Mouse (Mus musculus): ENCODE results near the gene Alg12. TPM values are rescaled to one million over a fixed set of nuclear protein-coding genes. Genes with fewer than 3 reads are reported as not detected.

Gene Alg12
- polyA plus RNA-seq (2016; fragmentation: Nextera tagmentation; extraction: Ambion mirVana), result 10.2 and 12.2 TPM in 2 replicates

- Histone ChIP-seq H3K9me3 (no peaks in the 10 kb centered on the region), H3K27ac (peak within 1 kb of the TSS; percentile 61; the same call in 1 of the 2 replicates), H3K27me3 (no peaks in the 10 kb centered on the region), H3K4me3 (peak within 1 kb of the TSS; percentile 93), H3K4me1 (peaks cover 18% of the 10 kb centered on the region), H3K4me2 (replicated peaks) (peak within 1 kb of the TSS; percentile 91), H3K9ac (peak within 1 kb of the TSS; percentile 85), H3K36me3 (peaks cover 47% of the 10 kb centered on the region)
- ATAC-seq (ENCODE audit: insufficient number of reproducible peaks, insufficient read depth, low FRiP score, low TSS enrichment), result peak; percentile 97
- under 1% methylated on average over 87 of the region's 88 CpGs for WGBS
Observed at GRCm38 (mm10) chr15:88819026-88819905, at the start of gene Alg12, which contains the start of gene Creld2. Gene Alg12 (minus strand): TSS chr15:88819318. Gene Creld2 (plus strand): TSS chr15:88819646.

GRCm38 (mm10) chr15:88868024-88868742 is 49.1 kb upstream of the Alg12 start:
- Histone ChIP-seq H3K9me3 (no peaks in the 10 kb centered on the region), H3K4me1 (peaks cover 31% of the 10 kb centered on the region), H3K27ac (peak overlapping the region; percentile 38; the same call in 1 of the 2 replicates), H3K36me3 (peaks cover 15% of the 10 kb centered on the region), H3K4me2 (replicated peaks) (no peak overlapping the region), H3K27me3 (no peaks in the 10 kb centered on the region), H3K4me3 (no peak overlapping the region), H3K9ac (no peak overlapping the region)
- ATAC-seq (ENCODE audit: insufficient number of reproducible peaks, insufficient read depth, low FRiP score, low TSS enrichment), result no peak
- WGBS, result 61% methylated on average over 6 of the region's 6 CpGs

- 8% methylated on average over 5 of the region's 5 CpGs for WGBS
- no peak for ATAC-seq (ENCODE audit: insufficient number of reproducible peaks, insufficient read depth, low FRiP score, low TSS enrichment)
- Histone ChIP-seq H3K4me3 (no peak overlapping the region), H3K27me3 (no peaks in the 10 kb centered on the region), H3K27ac (peak overlapping the region; percentile 38), H3K4me1 (peaks cover 31% of the 10 kb centered on the region), H3K4me2 (replicated peaks) (no peak overlapping the region), H3K36me3 (peaks cover 15% of the 10 kb centered on the region), H3K9me3 (no peaks in the 10 kb centered on the region), H3K9ac (no peak overlapping the region)
Observed at GRCm38 (mm10) chr15:88867368-88868023, 48.4 kb upstream of the Alg12 start.

- Histone ChIP-seq H3K4me3 (no peak overlapping the region), H3K36me3 (peaks cover 15% of the 10 kb centered on the region), H3K4me1 (peaks cover 31% of the 10 kb centered on the region), H3K27ac (peak overlapping the region; percentile 38; the same call in 1 of the 2 replicates), H3K9me3 (no peaks in the 10 kb centered on the region), H3K4me2 (replicated peaks) (no peak overlapping the region), H3K9ac (peak overlapping the region; percentile 4; the same call in 1 of the 2 replicates), H3K27me3 (no peaks in the 10 kb centered on the region)
- 44% methylated on average over 7 of the region's 7 CpGs for WGBS
- no peak for ATAC-seq (ENCODE audit: insufficient number of reproducible peaks, insufficient read depth, low FRiP score, low TSS enrichment)
Observed at GRCm38 (mm10) chr15:88866934-88867356, 47.8 kb upstream of the Alg12 start.

- WGBS, result 76% methylated on average over 4 of the region's 4 CpGs
- Histone ChIP-seq H3K27ac (no peak overlapping the region), H3K4me1 (peaks cover 36% of the 10 kb centered on the region)
Observed at GRCm38 (mm10) chr15:88865888-88866695, 47.0 kb upstream of the Alg12 start.

GRCm38 (mm10) chr15:88865061-88865460 is 45.9 kb upstream of the Alg12 start:
- ATAC-seq (ENCODE audit: insufficient number of reproducible peaks, insufficient read depth, low FRiP score, low TSS enrichment), result no peak
- Histone ChIP-seq H3K27ac (no peak overlapping the region), H3K4me2 (replicated peaks) (peak overlapping the region; percentile 97), H3K4me1 (peaks cover 36% of the 10 kb centered on the region), H3K27me3 (no peaks in the 10 kb centered on the region), H3K9ac (no peak overlapping the region), H3K4me3 (0 out of 2 replicates have a peak overlapping the region, but pooled peaks have one; percentile 95), H3K36me3 (peaks cover 15% of the 10 kb centered on the region), H3K9me3 (no peaks in the 10 kb centered on the region)
- WGBS, result 79% methylated on average over 14 of the region's 14 CpGs

More at GRCm38 (mm10) chr15:88865888-88866695, 47.0 kb upstream of the Alg12 start:
- no peak overlapping the region for H3K9ac ChIP-seq
- no peaks in the 10 kb centered on the region for H3K9me3 ChIP-seq
- H3K36me3 ChIP-seq, result peaks cover 15% of the 10 kb centered on the region
- H3K4me3 ChIP-seq, result no peak overlapping the region
- no peak overlapping the region for H3K4me2 ChIP-seq (replicated peaks)
- ATAC-seq (ENCODE audit: insufficient number of reproducible peaks, insufficient read depth, low FRiP score, low TSS enrichment), result no peak
- no peaks in the 10 kb centered on the region for H3K27me3 ChIP-seq

- H3K27ac ChIP-seq, result peak overlapping the region; percentile 96
- H3K4me2 ChIP-seq (replicated peaks), result peak overlapping the region; percentile 97
- H3K4me1 ChIP-seq, result peaks cover 36% of the 10 kb centered on the region
- no peaks in the 10 kb centered on the region for H3K27me3 ChIP-seq
- peaks cover 15% of the 10 kb centered on the region for H3K36me3 ChIP-seq
- H3K9ac ChIP-seq, result peak overlapping the region; percentile 90
- peak; percentile 50 for ATAC-seq (ENCODE audit: insufficient number of reproducible peaks, insufficient read depth, low FRiP score, low TSS enrichment)
- H3K4me3 ChIP-seq, result peak overlapping the region; percentile 95
- 15% methylated on average over 22 of the region's 22 CpGs for WGBS
- H3K9me3 ChIP-seq, result no peaks in the 10 kb centered on the region
Observed at GRCm38 (mm10) chr15:88864270-88865030, 45.3 kb upstream of the Alg12 start.

- H3K36me3 ChIP-seq, result peaks cover 15% of the 10 kb centered on the region
- peak overlapping the region; percentile 97 for H3K4me2 ChIP-seq (replicated peaks)
- 1% methylated on average over 39 of the region's 39 CpGs for WGBS
- no peaks in the 10 kb centered on the region for H3K9me3 ChIP-seq
- H3K9ac ChIP-seq, result peak overlapping the region; percentile 90
- H3K27me3 ChIP-seq, result no peaks in the 10 kb centered on the region
- H3K4me3 ChIP-seq, result peak overlapping the region; percentile 95
- ATAC-seq (ENCODE audit: insufficient number of reproducible peaks, insufficient read depth, low FRiP score, low TSS enrichment), result peak; percentile 84
- peaks cover 36% of the 10 kb centered on the region for H3K4me1 ChIP-seq
- peak overlapping the region; percentile 96 for H3K27ac ChIP-seq
Observed at GRCm38 (mm10) chr15:88863695-88864231, 44.6 kb upstream of the Alg12 start.

- H3K36me3 ChIP-seq, result peaks cover 15% of the 10 kb centered on the region
- H3K4me2 ChIP-seq (replicated peaks), result peak overlapping the region; percentile 97
- peak overlapping the region; percentile 96 for H3K27ac ChIP-seq
- H3K4me3 ChIP-seq, result peak overlapping the region; percentile 95
- WGBS, result under 1% methylated on average over 95 of the region's 98 CpGs
- peak overlapping the region; percentile 90 for H3K9ac ChIP-seq
- peaks cover 36% of the 10 kb centered on the region for H3K4me1 ChIP-seq
- H3K9me3 ChIP-seq, result no peaks in the 10 kb centered on the region
- ATAC-seq (ENCODE audit: insufficient number of reproducible peaks, insufficient read depth, low FRiP score, low TSS enrichment), result 0 out of 2 replicates have a peak, but pooled peaks have one; percentile 3
- H3K27me3 ChIP-seq, result no peaks in the 10 kb centered on the region
Observed at GRCm38 (mm10) chr15:88862881-88863694, 44.0 kb upstream of the Alg12 start.
